Mouse (Mus musculus) testis, adult 2 months (tissue): ENCODE data around the gene Cacna1c.

Experiments
- CTCF ChIP-seq: fragments of 200-500 bp; IDR thresholded peaks from 2 replicates; pipeline ENCODE4 v1.5.1; 2012; ENCODE audit warnings: low read depth, mild to moderate bottlenecking, inconsistent platforms, low read length, moderate library complexity; ENCODE audit not compliant: control insufficient read depth, insufficient read depth, insufficient replicate concordance
- POLR2A ChIP-seq: fragments of 200-500 bp; IDR thresholded peaks from 2 replicates; pipeline ENCODE4 v1.6.1; 2012; ENCODE audit warnings: low read depth, mild to moderate bottlenecking, inconsistent platforms, low read length, moderate library complexity; ENCODE audit not compliant: control insufficient read depth

DNA sequence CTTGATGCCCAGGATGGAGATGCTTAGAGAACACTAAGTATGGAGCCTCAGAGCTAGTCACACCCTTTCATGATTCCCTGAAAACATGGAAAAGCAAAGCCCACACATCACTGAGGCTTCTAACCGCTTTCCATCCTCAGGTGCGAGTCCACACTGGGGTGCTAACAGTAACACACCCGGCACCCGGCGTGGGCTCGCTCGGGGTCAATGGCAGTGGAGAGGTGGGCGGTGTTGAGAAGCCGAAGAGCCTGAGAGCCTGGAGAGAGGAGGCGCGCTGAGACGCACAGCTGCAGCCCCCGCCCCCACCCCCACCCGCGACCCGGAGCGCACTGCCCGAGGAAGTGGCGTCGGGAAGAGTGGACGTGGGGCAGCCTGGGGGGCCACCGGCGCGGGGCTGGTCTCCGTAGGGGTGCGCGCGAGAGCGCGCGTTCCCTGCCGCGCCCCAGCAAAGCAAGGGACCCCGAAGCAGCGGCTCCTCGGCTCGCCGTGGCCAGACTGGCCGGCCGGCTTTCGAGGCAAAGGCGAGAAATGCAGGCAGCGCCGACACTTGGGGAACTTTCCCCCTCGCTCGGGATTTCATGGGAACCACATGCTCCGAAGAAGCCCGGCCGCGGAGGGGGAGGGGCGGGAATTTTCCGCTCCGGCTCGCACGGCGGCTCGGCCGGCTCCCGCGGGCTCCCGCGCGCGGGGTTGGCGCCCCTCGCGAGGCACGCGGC, 88.9 kb downstream of the Cacna1c start:
- no peak for TF ChIP-seq CTCF
- no peak for TF ChIP-seq POLR2A
